Mouse (Mus musculus): ENCODE measurements around the gene Dhps.

GRCm38 (mm10) chr8:85074617-85075016, 3.1 kb downstream of the Dhps start:
- no peak for TF ChIP-seq CTCF (IDR thresholded peaks at IDR 0.05; ENCODE audit: control insufficient read depth, insufficient read depth, insufficient replicate concordance, low read depth, low read length)
- TF ChIP-seq POLR2A (IDR thresholded peaks at IDR 0.05; ENCODE audit: control insufficient read depth, low read depth, low read length): no peak
